Mouse (Mus musculus): Measurements from ENCODE around the gene Grhl3.

The Grhl3 gene

DNA sequence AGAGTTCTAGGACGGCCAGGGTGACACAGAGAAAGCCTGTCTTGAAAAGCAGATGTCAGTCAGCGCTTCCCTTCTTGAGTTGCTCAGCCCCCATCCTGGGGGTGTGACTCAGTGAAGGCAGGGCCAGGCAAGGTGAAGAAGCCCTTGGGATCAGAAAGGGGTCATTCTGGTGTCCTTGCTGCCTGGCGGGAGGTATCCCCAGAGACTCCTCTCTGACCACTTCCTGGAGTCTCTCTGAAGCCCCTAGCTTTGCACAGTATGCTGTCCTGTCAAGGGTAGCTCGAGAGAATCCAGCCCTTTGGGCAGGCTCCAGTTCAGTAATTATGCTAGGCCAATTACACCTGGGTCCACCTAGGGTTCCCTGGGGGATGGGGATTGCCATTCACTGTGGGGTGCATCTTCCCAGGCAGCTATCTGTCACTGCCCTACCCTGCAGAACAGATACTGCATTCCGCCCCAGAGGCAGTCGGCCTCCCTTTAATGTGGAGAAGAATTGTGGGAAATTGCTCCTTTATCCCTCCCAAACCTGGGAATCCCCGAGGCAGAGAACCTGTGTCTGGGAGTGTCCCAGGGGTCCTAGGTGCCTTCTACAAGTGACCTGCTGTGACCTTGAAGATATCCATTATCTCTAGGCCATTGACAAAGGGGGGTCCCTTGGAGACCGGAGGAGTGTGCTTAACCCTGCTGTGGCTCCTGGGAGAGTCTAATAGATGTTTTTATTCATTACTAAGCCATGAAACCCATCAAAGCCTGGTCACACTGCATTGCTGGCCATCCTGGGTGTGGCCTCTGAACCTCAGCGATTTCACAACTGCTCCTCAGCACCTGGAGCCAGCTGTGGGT is 41.4 kb downstream of the Grhl3 start:
- no peak for DNase-seq (ENCODE audit: low spot score in 2 of 2)

DNA sequence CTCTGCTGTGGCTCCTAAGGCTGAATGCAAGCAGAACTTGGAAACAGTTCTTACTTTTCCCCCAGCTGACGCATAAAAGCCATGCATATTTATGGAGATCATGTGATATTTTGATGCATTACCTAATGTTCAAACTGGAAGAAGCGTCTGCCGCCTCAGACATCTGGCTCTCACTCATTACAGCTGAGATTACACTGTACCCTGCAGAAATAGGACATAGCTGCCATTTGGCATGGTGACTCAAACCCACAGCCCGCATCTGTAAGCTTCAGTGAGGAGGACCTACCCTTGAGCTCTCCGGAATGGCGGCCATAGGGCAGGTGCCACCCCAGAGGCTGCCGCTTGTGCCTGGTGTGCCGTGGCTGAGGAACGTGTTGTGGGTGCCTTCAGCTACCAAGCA is 42.2 kb downstream of the Grhl3 start:
- DNase-seq (ENCODE audit: low spot score in 2 of 2), result peak; percentile 55 to 75

DNA sequence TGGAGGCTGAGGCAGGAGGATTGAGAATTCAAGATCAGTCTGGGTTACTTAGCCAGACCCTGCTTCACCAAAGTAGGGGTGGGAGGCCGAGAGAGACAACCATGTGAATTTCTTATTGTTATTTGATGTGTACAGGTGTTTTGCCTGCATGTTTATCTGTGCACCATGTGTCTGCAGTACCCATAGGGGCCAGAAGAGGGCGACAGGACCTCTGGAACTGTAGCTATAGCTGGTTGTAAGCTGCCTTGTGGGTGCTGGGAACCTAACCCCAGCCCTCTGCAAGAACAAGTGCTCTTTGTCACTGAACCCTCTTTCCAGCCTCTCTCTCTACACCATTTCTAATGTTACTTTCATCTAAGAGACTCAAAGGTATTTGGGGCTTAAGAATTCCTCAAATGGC is 43.2 kb downstream of the Grhl3 start:
- DNase-seq (ENCODE audit: low spot score in 2 of 2), result no peak

DNA sequence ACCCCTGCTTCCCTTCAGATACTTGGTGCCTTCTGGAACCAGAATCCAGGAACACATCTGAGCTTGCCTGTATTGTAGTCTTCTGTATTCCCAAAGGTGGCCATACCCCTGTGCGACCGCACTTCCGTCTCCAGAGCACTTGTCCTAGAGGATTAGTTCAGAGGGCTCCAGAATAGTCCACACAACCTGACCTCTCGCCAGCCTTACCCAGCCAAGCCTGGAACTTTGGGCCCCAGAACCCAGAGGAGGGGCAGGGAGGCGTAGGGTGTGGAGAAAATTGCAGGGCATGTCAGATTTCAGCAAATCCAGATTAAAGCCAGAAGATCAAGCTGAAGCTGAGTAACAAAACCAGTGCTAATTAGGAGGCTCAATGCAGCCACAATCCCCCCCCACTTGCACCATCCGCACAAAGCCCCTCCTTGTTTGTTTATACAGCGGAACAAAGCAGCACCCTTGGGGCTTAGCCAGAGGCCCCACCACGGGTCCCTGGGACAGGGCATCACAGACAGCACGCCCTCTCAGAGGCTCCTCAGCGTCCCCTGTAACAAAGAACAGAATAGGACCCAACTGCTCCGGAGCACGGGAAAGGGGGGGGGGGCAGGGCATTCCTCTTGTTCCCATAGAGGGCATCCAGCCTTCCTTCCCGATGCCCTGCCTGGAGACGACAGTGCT is 47.3 kb downstream of the Grhl3 start:
- no peak for DNase-seq (ENCODE audit: low spot score in 2 of 2)

DNA sequence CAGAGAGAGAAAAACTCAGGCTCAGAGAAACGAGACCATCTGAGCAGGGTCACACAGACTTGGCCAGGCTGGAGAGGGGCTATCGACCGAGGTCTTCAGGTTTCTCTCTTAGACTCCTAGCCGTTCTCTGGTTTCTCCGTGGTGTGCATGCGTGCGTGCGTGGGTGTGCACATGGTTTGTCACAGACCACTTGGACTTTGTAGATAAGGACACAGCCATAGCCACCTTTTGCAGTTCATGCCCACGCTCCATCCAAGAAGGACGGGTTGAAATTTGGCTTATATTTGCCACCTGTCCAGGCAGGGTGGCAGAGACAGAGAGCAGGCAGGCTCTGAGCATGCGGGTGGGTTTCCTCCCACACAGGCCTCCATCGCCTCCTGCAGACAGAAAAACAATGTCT is 48.4 kb downstream of the Grhl3 start:
- DNase-seq (ENCODE audit: low spot score in 2 of 2), result no peak

DNA sequence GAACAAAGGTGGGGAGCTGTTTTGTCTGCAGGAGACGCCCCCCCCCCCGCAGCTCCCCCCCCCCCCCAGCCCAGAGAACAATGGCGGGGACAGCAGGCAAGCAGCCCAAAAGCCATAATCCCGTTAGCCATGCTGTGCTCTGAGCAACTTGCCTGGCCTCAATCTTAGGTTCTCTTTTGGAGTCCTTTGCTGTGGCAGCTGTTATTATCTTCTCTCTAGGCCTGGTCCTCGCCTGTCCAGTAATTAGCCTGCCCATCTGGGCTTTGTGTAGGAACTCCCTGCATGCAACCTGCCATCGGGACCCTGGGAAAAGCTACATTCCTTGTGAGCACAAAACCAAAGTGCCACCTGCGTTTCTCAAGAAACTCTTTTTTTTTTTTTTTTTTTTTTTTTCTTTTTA is 49.5 kb downstream of the Grhl3 start:
- no peak for DNase-seq (ENCODE audit: low spot score in 2 of 2)

DNA sequence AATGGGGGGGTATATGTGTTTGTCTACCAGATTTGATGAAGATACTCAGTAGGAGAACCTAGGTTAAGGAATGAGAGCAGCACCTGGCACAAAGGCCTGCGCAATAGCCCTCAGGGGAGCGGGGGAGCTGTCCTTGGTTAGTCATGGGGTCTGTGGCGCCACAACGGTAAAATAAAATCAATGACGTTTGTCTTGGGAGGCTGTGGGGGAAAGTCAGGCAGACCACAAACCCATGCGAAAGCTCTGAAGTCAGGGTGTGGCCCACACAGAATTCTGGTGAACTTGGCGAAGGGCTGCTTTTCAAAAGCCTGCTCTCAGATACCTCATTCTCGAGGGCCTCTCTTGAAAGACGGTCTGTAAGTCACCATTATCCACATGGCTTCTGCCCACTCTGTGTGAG is 53.0 kb downstream of the Grhl3 start:
- no peak for DNase-seq (ENCODE audit: low spot score in 2 of 2)

DNA sequence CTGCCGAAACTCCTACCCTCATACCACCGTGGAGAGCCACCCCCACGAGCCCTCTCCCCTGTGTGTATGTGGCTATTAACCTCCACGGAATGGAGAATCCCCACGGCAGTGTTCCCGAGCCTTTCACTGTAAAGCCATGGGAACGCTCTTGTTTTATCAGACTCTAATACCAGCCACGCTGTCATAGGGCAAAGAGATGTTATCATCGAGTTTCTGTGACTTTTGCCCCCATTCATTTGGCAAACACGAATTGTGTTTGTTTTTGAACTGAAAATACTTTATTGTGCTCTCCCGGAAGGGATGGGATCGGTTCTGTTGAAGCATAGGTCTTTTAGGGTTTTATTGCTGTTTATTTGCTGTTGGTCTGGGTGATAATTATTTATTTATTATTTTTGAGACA is 55.3 kb downstream of the Grhl3 start:
- no peak for DNase-seq (ENCODE audit: low spot score in 2 of 2)

DNA sequence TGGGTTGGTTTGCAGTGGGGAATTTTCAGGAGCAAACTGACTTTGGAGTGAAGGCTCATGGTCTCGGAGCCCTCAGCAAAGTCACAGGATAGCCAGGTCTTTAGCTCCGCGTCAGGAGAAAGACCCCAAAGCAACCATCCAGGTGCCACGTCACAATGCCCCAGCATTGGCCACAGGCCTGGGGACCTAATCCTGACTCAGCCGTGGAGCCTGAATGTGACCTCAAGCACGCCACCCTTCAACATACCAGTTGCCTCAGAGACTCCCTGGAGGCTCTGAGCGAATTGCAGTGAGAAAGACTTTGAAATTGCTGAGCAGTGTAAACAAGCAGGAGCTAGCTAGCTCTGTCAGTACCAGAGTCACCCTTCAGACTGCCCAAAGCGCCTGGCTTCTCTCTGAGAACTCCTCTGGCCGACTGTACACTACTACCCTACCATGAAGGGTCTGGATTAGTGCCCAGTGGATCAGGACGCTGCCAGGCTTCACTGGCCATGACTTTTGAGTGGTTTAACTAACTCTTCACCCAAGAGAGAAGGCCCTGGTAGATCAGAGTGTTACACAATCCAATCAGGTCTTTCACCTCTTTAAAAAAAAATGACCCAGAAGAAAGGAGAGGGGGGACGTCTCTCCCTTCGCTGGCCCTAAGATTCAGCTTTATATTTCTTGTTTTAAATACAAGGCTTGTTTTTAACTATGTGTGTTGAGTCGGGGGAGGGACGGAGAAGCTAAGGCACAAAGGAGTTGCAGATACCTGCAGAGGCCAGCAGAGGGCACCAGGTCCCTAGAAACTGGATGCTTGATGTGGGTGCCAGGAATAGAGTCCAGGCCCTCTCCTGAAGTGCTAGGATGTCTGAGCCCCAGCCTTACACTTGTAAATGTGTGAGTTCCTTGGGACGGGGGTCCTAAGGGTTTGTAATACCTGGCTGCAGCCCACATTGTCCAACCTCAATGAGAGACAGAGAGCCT is 56.8 kb downstream of the Grhl3 start:
- DNase-seq (ENCODE audit: low spot score in 2 of 2), result peak; percentile 23 to 25

DNA sequence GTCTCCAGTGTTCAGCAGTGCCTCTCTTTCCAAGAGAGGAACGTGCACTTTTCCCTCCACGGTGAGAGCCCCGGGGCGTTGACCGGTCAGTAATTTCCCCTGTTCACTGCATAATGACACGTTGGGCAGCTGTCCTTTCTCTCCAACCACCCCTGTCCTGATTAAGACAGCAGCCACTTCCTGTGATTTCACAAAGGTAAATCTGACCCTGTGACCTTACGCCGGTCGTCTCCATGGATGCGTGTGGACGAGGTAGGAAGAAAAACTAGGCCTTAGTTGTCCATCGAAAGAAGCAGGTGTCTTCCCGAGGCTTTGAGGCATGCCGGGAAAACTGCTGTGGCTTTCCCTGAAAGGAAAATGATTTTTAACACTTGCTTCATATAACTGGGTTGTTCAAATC is 58.5 kb downstream of the Grhl3 start:
- no peak for DNase-seq (ENCODE audit: low spot score in 2 of 2)

DNA sequence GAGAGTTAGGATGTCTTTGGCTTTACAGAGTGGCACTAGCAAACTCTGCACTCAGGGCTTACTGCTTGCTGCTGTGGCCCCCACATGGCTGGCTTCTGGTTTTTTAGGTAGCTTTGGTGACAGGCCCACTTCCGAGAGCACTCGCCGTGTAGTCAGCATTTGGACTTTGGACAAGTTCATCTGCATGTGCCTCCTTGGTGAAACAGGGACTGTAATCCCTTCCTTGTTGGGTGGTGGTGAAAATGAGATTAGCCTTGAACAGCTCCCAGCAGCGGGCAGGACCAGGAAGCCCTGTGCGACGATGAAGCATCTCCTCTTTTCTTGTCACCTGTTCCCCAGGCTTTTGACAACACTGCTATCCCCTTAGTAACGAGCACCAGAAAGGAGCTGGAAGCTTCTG is 59.6 kb downstream of the Grhl3 start:
- no peak for DNase-seq (ENCODE audit: low spot score in 2 of 2)

DNA sequence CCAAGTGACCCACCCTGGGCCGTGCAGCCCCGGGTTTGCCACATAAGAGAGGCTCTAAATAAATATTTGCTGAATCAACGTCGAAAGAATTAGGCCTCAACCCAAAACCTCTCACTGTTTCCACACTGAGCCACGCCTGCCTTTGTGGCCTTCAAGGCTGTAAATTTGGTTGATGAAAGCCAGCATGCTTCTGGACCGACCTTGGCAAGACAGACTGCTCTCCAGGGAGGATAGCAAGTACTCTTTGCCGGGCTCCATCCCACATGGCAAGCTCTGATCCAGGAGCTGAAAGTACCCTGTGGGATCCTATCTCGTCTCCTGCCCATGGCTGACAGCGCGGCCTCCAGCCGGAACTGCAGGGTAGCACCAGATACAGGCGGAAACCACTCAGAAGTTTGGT is 63.9 kb downstream of the Grhl3 start:
- no peak for DNase-seq (ENCODE audit: low spot score in 2 of 2)

DNA sequence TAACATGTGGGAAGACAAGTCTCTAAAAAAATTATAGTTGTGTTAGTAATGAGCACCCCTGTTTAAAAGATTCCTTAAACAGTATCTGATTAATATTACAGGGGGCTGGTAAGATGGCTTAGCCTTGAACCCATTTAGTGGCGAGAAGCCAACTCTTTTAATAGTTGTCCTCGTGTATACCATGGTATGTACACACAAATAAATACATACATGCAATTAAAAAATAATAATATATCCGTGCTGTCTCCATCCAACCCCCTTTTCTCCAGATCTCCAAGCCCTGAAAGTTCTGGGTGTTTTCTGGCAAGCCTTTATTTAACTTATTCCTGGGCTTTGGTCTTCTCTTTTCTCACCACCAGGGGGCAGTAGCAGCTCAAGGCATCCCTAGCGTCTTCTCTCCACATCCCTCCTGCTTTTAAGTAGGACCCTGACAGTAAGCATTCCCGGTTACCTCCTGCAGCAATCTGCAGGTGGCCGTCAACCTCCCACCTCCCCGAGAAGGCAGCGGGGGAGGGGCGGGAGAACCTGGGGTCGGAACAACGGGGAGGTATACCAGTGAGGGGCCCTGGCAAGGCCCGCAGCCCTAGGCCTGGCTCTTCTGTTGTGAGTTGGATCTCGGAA is 64.9 kb downstream of the Grhl3 start:
- peak; percentile 87 to 88 for DNase-seq (ENCODE audit: low spot score in 2 of 2)

DNA sequence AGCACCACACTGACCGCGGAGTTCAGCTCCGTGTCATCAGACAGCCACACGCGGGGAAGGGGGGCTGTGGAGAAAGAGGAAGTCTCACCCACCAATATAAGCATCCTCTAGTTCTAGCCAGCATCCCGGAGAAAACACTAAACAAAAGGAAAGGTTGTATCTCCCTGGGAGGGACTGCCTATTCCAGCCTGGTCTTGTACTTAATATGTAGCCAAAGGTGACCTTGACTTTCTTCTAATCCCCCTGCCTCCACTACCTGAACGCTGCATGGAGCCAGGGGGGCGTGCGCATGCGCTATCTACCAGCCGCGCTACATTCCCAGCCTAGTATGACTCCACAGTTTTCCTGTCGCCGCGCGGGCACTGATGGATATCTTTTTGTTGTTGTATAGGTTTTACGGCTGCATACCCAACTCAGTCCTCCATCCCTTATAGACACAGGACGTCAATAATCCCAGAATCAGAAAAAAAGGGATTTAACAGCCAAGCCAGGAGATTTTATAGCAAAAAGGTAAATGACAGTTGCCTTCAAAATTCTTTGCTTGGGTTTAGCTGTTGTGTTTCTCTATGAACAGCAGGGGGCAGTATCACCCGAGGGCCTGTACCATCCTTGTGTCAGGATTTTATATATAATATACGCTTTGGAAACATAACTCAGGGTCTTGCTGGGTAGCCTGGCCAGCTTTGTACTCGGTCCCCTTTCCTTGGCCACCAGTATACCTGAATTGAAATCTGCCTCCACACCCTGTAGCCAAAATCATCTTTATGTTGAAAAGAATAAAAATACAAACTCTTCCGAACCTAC is 65.7 kb downstream of the Grhl3 start:
- peak; percentile 67 to 78 for DNase-seq (ENCODE audit: low spot score in 2 of 2)

DNA sequence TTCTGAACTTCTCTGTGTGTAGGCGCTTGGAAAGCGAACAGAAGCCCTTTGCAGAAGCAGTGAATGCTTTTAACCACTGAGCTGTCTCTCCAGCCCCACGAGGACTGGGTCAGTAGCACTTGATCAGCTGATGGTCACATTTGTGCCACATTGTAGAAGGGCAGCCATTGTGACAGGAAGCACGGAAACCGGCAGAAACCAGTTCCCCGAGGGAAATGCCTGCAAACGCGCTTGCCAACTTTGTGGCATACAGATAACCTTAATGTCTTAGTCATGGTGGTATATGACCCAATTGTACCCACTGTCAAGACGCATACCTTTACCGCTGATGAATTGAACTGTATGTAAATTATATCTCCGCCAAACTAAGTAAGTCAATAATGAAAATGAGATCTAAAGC is 67.6 kb downstream of the Grhl3 start:
- DNase-seq (ENCODE audit: low spot score in 2 of 2), result no peak

DNA sequence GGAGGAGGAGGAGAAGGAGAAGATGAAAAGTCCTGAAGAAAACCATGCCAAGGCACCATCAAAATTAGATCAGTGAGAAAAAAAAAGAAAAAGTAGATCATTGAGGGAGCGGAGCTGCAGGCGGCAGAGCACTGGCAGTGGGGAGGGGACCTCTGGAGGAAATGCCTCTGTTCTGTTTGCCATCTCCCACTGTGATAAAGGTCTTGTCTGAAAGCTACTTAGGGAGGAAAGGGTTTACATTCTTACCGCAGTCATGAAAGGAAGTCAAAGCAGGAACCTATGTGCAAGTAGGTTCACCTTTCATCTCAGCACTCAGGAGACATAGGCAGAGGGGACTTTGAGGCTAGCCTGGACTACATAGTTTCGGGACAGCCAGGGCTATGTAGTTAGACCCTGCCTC is 71.8 kb downstream of the Grhl3 start:
- DNase-seq (ENCODE audit: low spot score in 2 of 2), result no peak

DNA sequence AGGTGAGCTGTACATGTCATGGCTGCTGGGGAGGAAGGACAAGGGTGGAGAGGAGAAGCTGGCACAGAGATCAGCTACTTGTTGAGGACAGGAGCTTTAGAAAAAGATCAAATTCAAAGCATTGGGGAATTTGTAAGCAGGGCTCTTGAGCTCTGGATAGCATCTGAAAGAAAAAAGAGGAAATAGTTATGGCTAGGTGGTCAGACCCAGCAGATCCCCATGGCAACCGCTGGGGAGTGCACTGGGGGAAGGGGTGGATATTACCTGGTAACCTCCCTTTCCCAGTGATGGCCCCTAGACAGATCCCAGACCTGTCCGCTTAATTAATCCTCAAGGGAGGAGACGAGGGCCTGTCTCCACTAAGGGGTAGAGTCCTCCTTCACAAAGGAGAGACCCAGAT is 73.6 kb downstream of the Grhl3 start:
- DNase-seq (ENCODE audit: low spot score in 2 of 2), result no peak

DNA sequence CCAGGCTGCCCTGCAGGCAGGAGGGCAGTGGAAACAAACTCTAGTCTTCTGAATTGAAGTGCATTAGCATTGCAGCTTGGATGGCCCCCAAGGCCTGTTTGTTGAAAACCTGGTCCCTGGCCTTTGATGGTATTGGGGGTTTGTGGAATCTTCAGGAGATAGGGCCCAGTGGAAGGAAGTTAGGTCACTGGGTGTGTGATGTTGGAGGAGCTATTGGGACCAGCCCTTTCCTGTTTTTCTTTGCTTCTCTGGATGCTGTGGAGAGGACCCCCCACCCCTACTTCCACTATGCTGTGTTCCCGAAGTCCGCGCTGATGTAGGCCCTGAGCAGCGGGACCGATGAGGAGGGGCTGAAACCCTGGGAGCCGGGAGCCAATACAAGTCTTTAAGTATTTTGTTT is 75.3 kb downstream of the Grhl3 start:
- no peak for DNase-seq (ENCODE audit: low spot score in 2 of 2)

DNA sequence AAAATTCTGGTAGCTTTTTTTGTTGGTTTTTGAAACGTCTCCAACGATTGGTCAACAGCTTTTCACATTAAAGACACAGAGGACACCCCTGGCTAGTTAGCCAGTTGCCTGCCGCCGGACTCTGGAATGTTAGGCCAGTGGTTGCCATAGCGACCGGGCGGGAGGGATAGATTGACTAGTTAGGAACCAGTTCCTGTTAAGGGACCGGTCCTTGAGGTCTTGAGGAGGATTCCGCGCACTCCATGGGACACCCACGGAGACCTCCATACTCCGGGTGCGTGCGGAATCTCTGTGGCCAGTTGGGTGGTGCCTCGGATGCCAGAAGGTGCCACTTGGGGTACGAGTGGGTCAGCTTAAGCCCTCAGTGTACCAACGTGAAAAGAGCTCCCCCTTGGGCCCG is 77.6 kb downstream of the Grhl3 start:
- DNase-seq (ENCODE audit: low spot score in 2 of 2), result peak; percentile 13 to 21

DNA sequence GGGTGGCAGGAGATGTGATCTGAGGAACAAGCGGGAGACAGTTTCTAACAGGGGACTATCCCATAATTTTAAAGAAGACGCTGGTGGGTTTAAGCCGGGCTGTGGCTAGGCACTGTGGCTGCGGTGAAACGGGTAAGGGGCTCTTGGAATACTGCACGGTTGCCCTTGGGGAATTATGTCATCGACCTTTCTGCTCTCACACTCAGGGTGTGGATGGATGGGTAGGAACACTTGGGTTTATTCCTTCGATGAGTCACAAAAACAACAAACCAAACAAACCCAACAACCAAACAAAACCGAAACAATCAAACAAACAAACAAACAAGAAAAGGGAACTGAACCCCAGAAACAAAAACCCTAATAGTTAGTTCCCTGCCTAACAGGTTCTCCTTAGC is 78.0 kb downstream of the Grhl3 start:
- DNase-seq (ENCODE audit: low spot score in 2 of 2), result no peak

All from right cerebral cortex, adult 2 months (tissue).